Mouse (Mus musculus) heart, postnatal 25 days (tissue): ENCODE data around the gene Gdpgp1. TPM values are rescaled to one million over a fixed set of nuclear protein-coding genes. Genes with fewer than 3 reads are reported as not detected.

ENCODE experiments used
- DNase-seq: peaks from one replicate; pipeline ENCODE4 v3.0.0; 2022; ENCODE audit warnings: low spot score
- intact Hi-C: fragments of 180-260 bp; cut with DNase I; formaldehyde crosslinking; loops from one replicate; pipeline ENCODE4 v1.15.1; 2025
- total RNA-seq, 2 experiments: library from RNA; stranded (reverse); gene quantifications; 2 replicates each; pipeline ENCODE4 v1.2.3; 2021

Gdpgp1 gene
- total RNA-seq, result 1 to 10 TPM; 1.4 to 1.8 TPM

GRCm38 (mm10) chr7:80232489-80233029, at the start of gene Gdpgp1, which contains the start of gene Cib1:
Gene Gdpgp1, plus strand, starts transcription at chr7:80232865.
Gene Cib1, minus strand, starts transcription at chr7:80232813.
- intact Hi-C loops, result no loop called here
- DNase-seq, result peak; percentile 96

- intact Hi-C loops, result no loop called here
- DNase-seq, result no peak
Measured at GRCm38 (mm10) chr7:80183466-80183865, 49.2 kb upstream of the Gdpgp1 start.

DNA sequence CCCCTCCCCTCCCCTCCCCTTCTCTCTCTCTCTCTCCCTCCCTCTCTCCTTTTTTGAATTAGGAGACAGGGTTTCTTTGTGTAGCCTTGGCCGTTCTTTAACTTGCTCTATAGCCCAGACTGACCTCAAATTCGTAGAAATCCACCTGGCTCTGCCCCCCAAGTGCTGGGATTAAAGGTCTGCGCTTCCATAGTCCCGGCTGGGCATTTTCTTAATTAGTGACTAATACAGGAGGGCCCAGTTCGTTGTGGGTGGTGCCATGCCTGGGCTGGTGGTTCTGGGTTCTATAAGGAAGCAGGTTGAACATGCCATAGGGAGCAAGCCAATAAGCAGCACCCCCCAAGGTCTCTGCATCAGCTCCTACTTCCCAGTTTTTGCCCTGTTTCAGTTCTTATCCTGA, 48.7 kb upstream of the Gdpgp1 start:
- intact Hi-C loops, result no loop called here
- no peak for DNase-seq

- intact Hi-C loops, result no loop called here
- DNase-seq, result no peak
Measured at GRCm38 (mm10) chr7:80184551-80184950, 48.1 kb upstream of the Gdpgp1 start.

GRCm38 (mm10) chr7:80184968-80185367, 47.7 kb upstream of the Gdpgp1 start:
- intact Hi-C loops, result no loop called here
- no peak for DNase-seq

DNA sequence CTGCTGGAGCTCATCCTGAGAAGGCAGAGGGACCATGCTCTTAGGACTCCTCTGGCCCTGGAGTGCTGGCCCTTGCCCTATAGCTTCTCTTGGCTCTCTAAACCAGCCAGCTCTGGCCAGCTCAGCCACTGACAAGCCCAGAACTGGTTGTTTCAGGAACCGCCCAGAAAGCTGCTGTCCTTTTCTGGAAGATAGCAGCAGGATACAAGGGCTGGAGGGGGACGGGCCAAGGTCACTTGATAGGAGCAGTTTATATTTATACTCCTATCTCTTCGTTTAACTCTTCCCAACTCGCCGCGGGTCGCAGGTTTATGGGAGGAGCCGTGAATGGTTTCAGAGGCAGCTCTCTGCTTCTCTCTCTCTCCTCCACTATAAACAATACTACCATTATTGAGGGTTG, 46.6 kb upstream of the Gdpgp1 start:
- no peak for DNase-seq
- intact Hi-C loops, result no loop called here

- DNase-seq, result peak; percentile 77
- intact Hi-C loops, result no loop called here
Measured at GRCm38 (mm10) chr7:80186531-80187296, 46.0 kb upstream of the Gdpgp1 start, which contains the start of gene Sema4b. Gene Sema4b, plus strand, starts transcription at chr7:80186841.

GRCm38 (mm10) chr7:80187501-80187900, 45.2 kb upstream of the Gdpgp1 start:
- intact Hi-C loops, result no loop called here
- DNase-seq, result no peak

GRCm38 (mm10) chr7:80188579-80189125, 44.0 kb upstream of the Gdpgp1 start:
- DNase-seq, result no peak
- intact Hi-C loops, result no loop called here

GRCm38 (mm10) chr7:80189147-80189933, 43.3 kb upstream of the Gdpgp1 start:
- intact Hi-C loops, result no loop called here
- no peak for DNase-seq

GRCm38 (mm10) chr7:80191455-80191854, 41.2 kb upstream of the Gdpgp1 start:
- DNase-seq, result no peak
- intact Hi-C loops, result no loop called here

- DNase-seq, result peak; percentile 52
- intact Hi-C loops, result no loop called here
Measured at GRCm38 (mm10) chr7:80192226-80193061, 40.2 kb upstream of the Gdpgp1 start.

DNA sequence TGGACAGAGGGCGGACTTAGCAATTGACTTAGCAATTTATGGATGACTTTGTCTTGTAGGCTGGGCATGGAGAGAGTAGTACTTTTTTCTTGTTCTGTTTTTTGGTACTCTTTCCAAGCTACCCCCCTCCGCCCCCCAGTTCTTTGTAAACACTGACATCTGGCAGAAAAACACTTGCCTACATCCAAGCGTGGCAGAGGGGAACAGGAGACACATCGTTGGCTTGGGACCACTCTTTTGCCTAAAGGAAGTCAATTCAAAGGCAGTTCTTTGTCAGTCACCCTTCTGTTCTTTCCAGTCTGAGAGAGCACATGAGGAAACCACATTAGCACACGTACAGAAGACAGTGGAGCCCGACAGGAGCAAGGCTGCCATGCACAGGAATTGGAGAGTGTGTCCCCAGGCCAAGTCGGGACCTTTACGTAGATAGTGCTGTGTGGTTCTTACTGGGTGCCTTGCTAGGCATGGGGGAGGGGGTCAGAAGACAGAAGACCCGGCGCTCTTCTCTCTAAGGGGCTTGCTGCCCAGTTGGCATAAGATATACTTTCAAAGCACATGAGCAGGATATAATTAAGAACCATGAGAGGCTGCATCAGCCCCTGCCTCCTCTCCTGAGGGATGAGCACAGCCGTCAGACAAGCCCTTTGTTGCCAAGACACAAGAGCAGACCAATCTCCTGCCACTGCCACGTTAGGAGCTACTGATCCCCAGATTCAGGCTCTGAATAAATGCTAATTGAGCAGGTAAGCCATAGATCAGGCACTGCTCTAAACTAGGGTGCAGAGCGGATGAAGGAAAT, 38.5 kb upstream of the Gdpgp1 start:
- DNase-seq, result no peak
- intact Hi-C loops, result no loop called here

GRCm38 (mm10) chr7:80195146-80195545, 37.5 kb upstream of the Gdpgp1 start:
- no peak for DNase-seq
- intact Hi-C loops, result loop anchor here (5.0 kb wide), 1 partner anchor 53 kb away; no protein-coding TSS in a partner anchor

DNA sequence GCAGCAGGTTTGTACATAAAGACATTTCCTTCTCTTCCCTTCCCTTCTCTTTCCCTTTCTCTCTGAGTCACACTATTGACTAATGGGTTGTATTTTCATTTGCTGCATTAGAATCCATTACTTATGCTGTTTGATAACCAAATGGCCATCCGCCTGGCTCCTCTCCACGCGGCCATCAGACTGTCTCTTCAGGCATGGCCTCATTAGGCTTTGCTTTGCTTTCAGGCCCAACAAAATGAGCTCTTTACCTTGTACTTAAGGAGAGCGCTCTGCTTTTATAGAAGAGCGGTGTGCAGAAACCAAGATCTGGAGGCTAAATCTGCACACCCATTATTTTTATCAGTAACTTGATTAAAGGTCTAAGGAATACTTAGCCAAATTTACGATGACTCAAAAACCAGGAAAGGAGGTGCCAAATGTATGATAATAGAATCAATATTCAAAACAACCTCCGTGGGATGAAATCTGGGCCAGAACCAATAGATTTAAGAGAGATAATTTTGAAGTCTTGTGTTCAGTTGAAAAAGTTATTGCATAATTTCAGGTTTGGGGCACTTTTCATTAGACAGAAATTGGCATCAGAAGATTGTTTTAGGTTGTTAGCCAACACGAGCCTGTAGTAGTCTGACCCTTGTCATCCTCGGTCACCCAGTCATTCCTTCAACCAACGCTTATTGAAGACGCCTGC, 36.9 kb upstream of the Gdpgp1 start:
- intact Hi-C loops, result loop anchor here (5.0 kb wide), 1 partner anchor 53 kb away; no protein-coding TSS in a partner anchor

GRCm38 (mm10) chr7:80197371-80197770, 35.3 kb upstream of the Gdpgp1 start:
- DNase-seq, result no peak
- intact Hi-C loops, result loop anchor here (5.0 kb wide), 1 partner anchor 55 kb away; no protein-coding TSS in a partner anchor

More for the DNA sequence above, 36.9 kb upstream of the Gdpgp1 start:
- DNase-seq, result no peak

- DNase-seq, result peak; percentile 68
- intact Hi-C loops, result loop anchor here (5.0 kb wide), 1 partner anchor 56 kb away; no protein-coding TSS in a partner anchor
Measured at GRCm38 (mm10) chr7:80197941-80198778, 34.5 kb upstream of the Gdpgp1 start.
